Mouse (Mus musculus): Measurements from ENCODE around the gene Chrd. TPM values are rescaled to one million over a fixed set of nuclear protein-coding genes. Genes with fewer than 3 reads are reported as not detected.
A peak's percentile ranks its signal among the peaks of the same experiment; 100 is the strongest.

Gene Chrd
- polyA plus RNA-seq, 1 experiment, result 3.6 TPM

- WGBS, result 95% methylated on average over 10 of the region's 10 CpGs
- Histone ChIP-seq H3K4me1 (replicated peaks; ENCODE audit: control insufficient read depth, insufficient read depth, low read length) (peaks cover 8% of the 10 kb centered on the region), H3K27me3 (ENCODE audit: control insufficient read depth, insufficient read depth, low read length) (no peaks in the 10 kb centered on the region)
These were observed 11.1 kb upstream of the Chrd start for GRCm38 (mm10) chr16:20721808-20722207.

GRCm38 (mm10) chr16:20722736-20723135, 10.2 kb upstream of the Chrd start:
- DNase-seq, result no peak
- H3K4me1 ChIP-seq (replicated peaks; ENCODE audit: control insufficient read depth, insufficient read depth, low read length), result peaks cover 3% of the 10 kb centered on the region
- no peaks in the 10 kb centered on the region; the same call in 1 of the 2 replicates for H3K36me3 ChIP-seq (ENCODE audit: control insufficient read depth, insufficient read depth, low read length)
- no peak overlapping the region for H3K4me3 ChIP-seq (ENCODE audit: control insufficient read depth, insufficient read depth, low read length)
- H3K27me3 ChIP-seq (ENCODE audit: control insufficient read depth, insufficient read depth, low read length), result no peaks in the 10 kb centered on the region
- H3K27ac ChIP-seq (ENCODE audit: control insufficient read depth, insufficient read depth, low read length), result no peak overlapping the region
- WGBS, result 89% methylated on average over 4 of the region's 4 CpGs
- TF ChIP-seq CTCF (IDR thresholded peaks at IDR 0.05; ENCODE audit: borderline replicate concordance, control insufficient read depth, extremely low read depth, insufficient read depth, low read length, poor library complexity) (no peak), POLR2A (IDR thresholded peaks at IDR 0.05; ENCODE audit: control insufficient read depth, extremely low read depth, insufficient read depth, low read length, poor library complexity) (no peak)

More at GRCm38 (mm10) chr16:20721808-20722207, 11.1 kb upstream of the Chrd start:
- no peak overlapping the region for H3K4me3 ChIP-seq (ENCODE audit: control insufficient read depth, insufficient read depth, low read length)
- no peak for DNase-seq
- H3K27ac ChIP-seq (ENCODE audit: control insufficient read depth, insufficient read depth, low read length), result no peak overlapping the region
- TF ChIP-seq POLR2A (IDR thresholded peaks at IDR 0.05; ENCODE audit: control insufficient read depth, extremely low read depth, insufficient read depth, low read length, poor library complexity), result no peak
- no peaks in the 10 kb centered on the region; the same call in 1 of the 2 replicates for H3K36me3 ChIP-seq (ENCODE audit: control insufficient read depth, insufficient read depth, low read length)

- no peak for DNase-seq
- H3K27ac ChIP-seq (ENCODE audit: control insufficient read depth, insufficient read depth, low read length), result no peak overlapping the region
- no peaks in the 10 kb centered on the region; the same call in 1 of the 2 replicates for H3K36me3 ChIP-seq (ENCODE audit: control insufficient read depth, insufficient read depth, low read length)
- 94% methylated on average over 4 of the region's 4 CpGs for WGBS
- no peak overlapping the region for H3K4me3 ChIP-seq (ENCODE audit: control insufficient read depth, insufficient read depth, low read length)
- no peaks in the 10 kb centered on the region for H3K27me3 ChIP-seq (ENCODE audit: control insufficient read depth, insufficient read depth, low read length)
- TF ChIP-seq POLR2A (IDR thresholded peaks at IDR 0.05; ENCODE audit: control insufficient read depth, extremely low read depth, insufficient read depth, low read length, poor library complexity) (no peak), CTCF (IDR thresholded peaks at IDR 0.05; ENCODE audit: borderline replicate concordance, control insufficient read depth, extremely low read depth, insufficient read depth, low read length, poor library complexity) (no peak)
- peaks cover 3% of the 10 kb centered on the region for H3K4me1 ChIP-seq (replicated peaks; ENCODE audit: control insufficient read depth, insufficient read depth, low read length)
These were observed 9.7 kb upstream of the Chrd start for GRCm38 (mm10) chr16:20723247-20723646.

- Histone ChIP-seq H3K27ac (ENCODE audit: control insufficient read depth, insufficient read depth, low read length) (no peak overlapping the region), H3K4me3 (ENCODE audit: control insufficient read depth, insufficient read depth, low read length) (no peak overlapping the region), H3K4me1 (replicated peaks; ENCODE audit: control insufficient read depth, insufficient read depth, low read length) (no peaks in the 10 kb centered on the region), H3K27me3 (ENCODE audit: control insufficient read depth, insufficient read depth, low read length) (no peaks in the 10 kb centered on the region), H3K36me3 (ENCODE audit: control insufficient read depth, insufficient read depth, low read length) (no peaks in the 10 kb centered on the region; the same call in 1 of the 2 replicates)
- WGBS, result 37% methylated on average over 5 of the region's 5 CpGs
- peak; percentile 35 for DNase-seq
- TF ChIP-seq POLR2A (IDR thresholded peaks at IDR 0.05; ENCODE audit: control insufficient read depth, extremely low read depth, insufficient read depth, low read length, poor library complexity) (no peak), CTCF (IDR thresholded peaks at IDR 0.05; ENCODE audit: borderline replicate concordance, control insufficient read depth, extremely low read depth, insufficient read depth, low read length, poor library complexity) (peak; percentile 61; the same call in 1 of the 2 replicates)
These were observed 8.6 kb upstream of the Chrd start for GRCm38 (mm10) chr16:20724338-20724748.

GRCm38 (mm10) chr16:20725321-20725720, 7.6 kb upstream of the Chrd start:
- no peak overlapping the region for H3K4me3 ChIP-seq (ENCODE audit: control insufficient read depth, insufficient read depth, low read length)
- H3K27me3 ChIP-seq (ENCODE audit: control insufficient read depth, insufficient read depth, low read length), result no peaks in the 10 kb centered on the region
- no peaks in the 10 kb centered on the region; the same call in 1 of the 2 replicates for H3K36me3 ChIP-seq (ENCODE audit: control insufficient read depth, insufficient read depth, low read length)
- no peak overlapping the region for H3K27ac ChIP-seq (ENCODE audit: control insufficient read depth, insufficient read depth, low read length)
- WGBS, result 96% methylated on average over 7 of the region's 7 CpGs
- DNase-seq, result no peak
- no peaks in the 10 kb centered on the region for H3K4me1 ChIP-seq (replicated peaks; ENCODE audit: control insufficient read depth, insufficient read depth, low read length)
- TF ChIP-seq CTCF (IDR thresholded peaks at IDR 0.05; ENCODE audit: borderline replicate concordance, control insufficient read depth, extremely low read depth, insufficient read depth, low read length, poor library complexity) (no peak), POLR2A (IDR thresholded peaks at IDR 0.05; ENCODE audit: control insufficient read depth, extremely low read depth, insufficient read depth, low read length, poor library complexity) (no peak)

- H3K27me3 ChIP-seq (ENCODE audit: control insufficient read depth, insufficient read depth, low read length), result no peaks in the 10 kb centered on the region; the same call in 1 of the 2 replicates
- no peaks in the 10 kb centered on the region; the same call in 1 of the 2 replicates for H3K36me3 ChIP-seq (ENCODE audit: control insufficient read depth, insufficient read depth, low read length)
- TF ChIP-seq CTCF (IDR thresholded peaks at IDR 0.05; ENCODE audit: borderline replicate concordance, control insufficient read depth, extremely low read depth, insufficient read depth, low read length, poor library complexity), result no peak
- TF ChIP-seq POLR2A (IDR thresholded peaks at IDR 0.05; ENCODE audit: control insufficient read depth, extremely low read depth, insufficient read depth, low read length, poor library complexity), result no peak
- H3K4me3 ChIP-seq (ENCODE audit: control insufficient read depth, insufficient read depth, low read length), result no peak overlapping the region
- no peak overlapping the region for H3K27ac ChIP-seq (ENCODE audit: control insufficient read depth, insufficient read depth, low read length)
- 74% methylated on average over 4 of the region's 4 CpGs for WGBS
- no peak for DNase-seq
- no peaks in the 10 kb centered on the region for H3K4me1 ChIP-seq (replicated peaks; ENCODE audit: control insufficient read depth, insufficient read depth, low read length)
These were observed 7.2 kb upstream of the Chrd start for GRCm38 (mm10) chr16:20725750-20726149.

GRCm38 (mm10) chr16:20726384-20726783, 6.5 kb upstream of the Chrd start:
- 65% methylated on average over 1 of the region's 1 CpGs for WGBS
- H3K36me3 ChIP-seq (ENCODE audit: control insufficient read depth, insufficient read depth, low read length), result no peaks in the 10 kb centered on the region; the same call in 1 of the 2 replicates
- DNase-seq, result no peak
- H3K27me3 ChIP-seq (ENCODE audit: control insufficient read depth, insufficient read depth, low read length), result no peaks in the 10 kb centered on the region; the same call in 1 of the 2 replicates
- no peak overlapping the region for H3K27ac ChIP-seq (ENCODE audit: control insufficient read depth, insufficient read depth, low read length)
- no peak overlapping the region for H3K4me3 ChIP-seq (ENCODE audit: control insufficient read depth, insufficient read depth, low read length)
- H3K4me1 ChIP-seq (replicated peaks; ENCODE audit: control insufficient read depth, insufficient read depth, low read length), result no peaks in the 10 kb centered on the region
- TF ChIP-seq POLR2A (IDR thresholded peaks at IDR 0.05; ENCODE audit: control insufficient read depth, extremely low read depth, insufficient read depth, low read length, poor library complexity) (no peak), CTCF (IDR thresholded peaks at IDR 0.05; ENCODE audit: borderline replicate concordance, control insufficient read depth, extremely low read depth, insufficient read depth, low read length, poor library complexity) (no peak)
